Mouse (Mus musculus): ENCODE data around the gene Pitpnm2. TPM values are rescaled to one million over a fixed set of nuclear protein-coding genes. Genes with fewer than 3 reads are reported as not detected.

The Pitpnm2 gene
- total and polyA plus RNA-seq, 2 experiments: 10.6 to 30.3 TPM

GRCm38 (mm10) chr5:124205211-124205610, 44.3 kb downstream of the Pitpnm2 start:
- WGBS: 88% methylated on average over 9 of the region's 9 CpGs
- TF ChIP-seq CTCF (IDR thresholded peaks at IDR 0.05; ENCODE audit: low read depth, low read length) (no peak), POLR2A (IDR thresholded peaks at IDR 0.05; ENCODE audit: extremely low read depth, insufficient read depth, low read length) (no peak)
- H3K9ac ChIP-seq (ENCODE audit: low read depth, low read length): no peak overlapping the region
- H3K27ac ChIP-seq (replicated peaks; ENCODE audit: insufficient read depth, low read depth, low read length): no peak overlapping the region
- H3K27me3 ChIP-seq (ENCODE audit: control insufficient read depth, insufficient read depth, low read length): no peaks in the 10 kb centered on the region
- DNase-seq (ENCODE audit: extremely low read depth, low read depth, low spot score): no peak
- no peaks in the 10 kb centered on the region for H3K36me3 ChIP-seq (ENCODE audit: control insufficient read depth, insufficient read depth, low read length)
- peaks cover 19% of the 10 kb centered on the region for H3K4me1 ChIP-seq (ENCODE audit: control insufficient read depth, insufficient read depth, low read length)
- peaks cover 13% of the 10 kb centered on the region; the same call in 1 of the 2 replicates for H3K79me2 ChIP-seq (ENCODE audit: control insufficient read depth, insufficient read depth, low read length)
- no peak overlapping the region for H3K4me3 ChIP-seq (ENCODE audit: insufficient read depth, low read depth, low read length)

GRCm38 (mm10) chr5:124204127-124204794, 45.3 kb downstream of the Pitpnm2 start:
- 92% methylated on average over 9 of the region's 9 CpGs for WGBS
- Histone ChIP-seq H3K27ac (replicated peaks; ENCODE audit: insufficient read depth, low read depth, low read length) (0 out of 2 replicates have a peak overlapping the region, but pooled peaks have one; percentile 32), H3K27me3 (ENCODE audit: control insufficient read depth, insufficient read depth, low read length) (no peaks in the 10 kb centered on the region), H3K36me3 (ENCODE audit: control insufficient read depth, insufficient read depth, low read length) (no peaks in the 10 kb centered on the region), H3K4me1 (ENCODE audit: control insufficient read depth, insufficient read depth, low read length) (peaks cover 14% of the 10 kb centered on the region), H3K79me2 (ENCODE audit: control insufficient read depth, insufficient read depth, low read length) (peaks cover 16% of the 10 kb centered on the region; the same call in 1 of the 2 replicates), H3K4me3 (ENCODE audit: insufficient read depth, low read depth, low read length) (no peak overlapping the region), H3K9ac (ENCODE audit: low read depth, low read length) (no peak overlapping the region)
- no peak for DNase-seq (ENCODE audit: extremely low read depth, low read depth, low spot score)
- no peak for TF ChIP-seq CTCF (IDR thresholded peaks at IDR 0.05; ENCODE audit: low read depth, low read length)
- no peak for TF ChIP-seq POLR2A (IDR thresholded peaks at IDR 0.05; ENCODE audit: extremely low read depth, insufficient read depth, low read length)

GRCm38 (mm10) chr5:124203251-124203650, 46.3 kb downstream of the Pitpnm2 start:
- no peaks in the 10 kb centered on the region for H3K27me3 ChIP-seq (ENCODE audit: control insufficient read depth, insufficient read depth, low read length)
- no peaks in the 10 kb centered on the region for H3K36me3 ChIP-seq (ENCODE audit: control insufficient read depth, insufficient read depth, low read length)
- H3K79me2 ChIP-seq (ENCODE audit: control insufficient read depth, insufficient read depth, low read length): peaks cover 17% of the 10 kb centered on the region; the same call in 1 of the 2 replicates
- DNase-seq (ENCODE audit: extremely low read depth, low read depth, low spot score): peak; percentile 90
- peak overlapping the region; percentile 52 for H3K9ac ChIP-seq (ENCODE audit: low read depth, low read length)
- 29% methylated on average over 4 of the region's 4 CpGs for whole genome bisulfite sequencing
- H3K4me3 ChIP-seq (ENCODE audit: insufficient read depth, low read depth, low read length): no peak overlapping the region
- no peak for TF ChIP-seq POLR2A (IDR thresholded peaks at IDR 0.05; ENCODE audit: extremely low read depth, insufficient read depth, low read length)
- no peak for TF ChIP-seq CTCF (IDR thresholded peaks at IDR 0.05; ENCODE audit: low read depth, low read length)
- peaks cover 22% of the 10 kb centered on the region for H3K4me1 ChIP-seq (ENCODE audit: control insufficient read depth, insufficient read depth, low read length)
- H3K27ac ChIP-seq (replicated peaks; ENCODE audit: insufficient read depth, low read depth, low read length): peak overlapping the region; percentile 59

GRCm38 (mm10) chr5:124202071-124202470, 47.5 kb downstream of the Pitpnm2 start:
- H3K4me1 ChIP-seq (ENCODE audit: control insufficient read depth, insufficient read depth, low read length): peaks cover 22% of the 10 kb centered on the region
- WGBS: 79% methylated on average over 4 of the region's 4 CpGs

GRCm38 (mm10) chr5:124201564-124201963, 48.0 kb downstream of the Pitpnm2 start:
- H3K27ac ChIP-seq (replicated peaks; ENCODE audit: insufficient read depth, low read depth, low read length): no peak overlapping the region
- H3K36me3 ChIP-seq (ENCODE audit: control insufficient read depth, insufficient read depth, low read length): no peaks in the 10 kb centered on the region
- no peak overlapping the region for H3K4me3 ChIP-seq (ENCODE audit: insufficient read depth, low read depth, low read length)
- no peak for TF ChIP-seq CTCF (IDR thresholded peaks at IDR 0.05; ENCODE audit: low read depth, low read length)
- no peak for TF ChIP-seq POLR2A (IDR thresholded peaks at IDR 0.05; ENCODE audit: extremely low read depth, insufficient read depth, low read length)
- DNase-seq (ENCODE audit: extremely low read depth, low read depth, low spot score): no peak
- H3K9ac ChIP-seq (ENCODE audit: low read depth, low read length): no peak overlapping the region
- WGBS: 60% methylated on average over 2 of the region's 2 CpGs
- peaks cover 22% of the 10 kb centered on the region for H3K4me1 ChIP-seq (ENCODE audit: control insufficient read depth, insufficient read depth, low read length)
- H3K79me2 ChIP-seq (ENCODE audit: control insufficient read depth, insufficient read depth, low read length): peaks cover 20% of the 10 kb centered on the region; the same call in 1 of the 2 replicates
- H3K27me3 ChIP-seq (ENCODE audit: control insufficient read depth, insufficient read depth, low read length): no peaks in the 10 kb centered on the region

More at GRCm38 (mm10) chr5:124202071-124202470, 47.5 kb downstream of the Pitpnm2 start:
- Histone ChIP-seq H3K79me2 (ENCODE audit: control insufficient read depth, insufficient read depth, low read length) (peaks cover 15% of the 10 kb centered on the region; the same call in 1 of the 2 replicates), H3K36me3 (ENCODE audit: control insufficient read depth, insufficient read depth, low read length) (no peaks in the 10 kb centered on the region), H3K4me3 (ENCODE audit: insufficient read depth, low read depth, low read length) (no peak overlapping the region), H3K27me3 (ENCODE audit: control insufficient read depth, insufficient read depth, low read length) (no peaks in the 10 kb centered on the region), H3K9ac (ENCODE audit: low read depth, low read length) (no peak overlapping the region), H3K27ac (replicated peaks; ENCODE audit: insufficient read depth, low read depth, low read length) (no peak overlapping the region)
- DNase-seq (ENCODE audit: extremely low read depth, low read depth, low spot score): no peak
- TF ChIP-seq CTCF (IDR thresholded peaks at IDR 0.05; ENCODE audit: low read depth, low read length): no peak

GRCm38 (mm10) chr5:124200844-124201243, 48.7 kb downstream of the Pitpnm2 start:
- Histone ChIP-seq H3K9ac (ENCODE audit: low read depth, low read length) (no peak overlapping the region), H3K4me1 (ENCODE audit: control insufficient read depth, insufficient read depth, low read length) (peaks cover 22% of the 10 kb centered on the region), H3K27me3 (ENCODE audit: control insufficient read depth, insufficient read depth, low read length) (no peaks in the 10 kb centered on the region), H3K36me3 (ENCODE audit: control insufficient read depth, insufficient read depth, low read length) (no peaks in the 10 kb centered on the region), H3K4me3 (ENCODE audit: insufficient read depth, low read depth, low read length) (no peak overlapping the region), H3K79me2 (ENCODE audit: control insufficient read depth, insufficient read depth, low read length) (peaks cover 23% of the 10 kb centered on the region; the same call in 1 of the 2 replicates), H3K27ac (replicated peaks; ENCODE audit: insufficient read depth, low read depth, low read length) (no peak overlapping the region)
- TF ChIP-seq CTCF (IDR thresholded peaks at IDR 0.05; ENCODE audit: low read depth, low read length) (no peak), POLR2A (IDR thresholded peaks at IDR 0.05; ENCODE audit: extremely low read depth, insufficient read depth, low read length) (no peak)
- 77% methylated on average over 5 of the region's 5 CpGs for WGBS
- no peak for DNase-seq (ENCODE audit: extremely low read depth, low read depth, low spot score)
